Mouse (Mus musculus) midbrain, postnatal 0 days (tissue): ENCODE results near the gene Aatf. TPM values are rescaled to one million over a fixed set of nuclear protein-coding genes. Genes with fewer than 3 reads are reported as not detected.

Source experiments
- ATAC-seq: fragments of 200-750 bp; cut with Nextera tagmentation; 2 replicates; pipeline ENCODE4 v1.8.0; 2017; ENCODE audit warnings: moderate number of reproducible peaks, mild to moderate bottlenecking, moderate TSS enrichment, moderate library complexity; ENCODE audit not compliant: low FRiP score
- DNase-seq: peaks from one replicate; pipeline ENCODE4 v3.0.0-alpha.2; 2015; ENCODE audit warnings: low spot score
- H3K27ac ChIP-seq: fragments of 300-500 bp; sonication (generic); 2 replicates; pipeline ENCODE4 v1.5.1; 2014; ENCODE audit warnings: low read depth, mild to moderate bottlenecking, low read length, mixed read lengths
- H3K27me3 ChIP-seq: fragments of 300-500 bp; sonication (generic); 2 replicates; pipeline ENCODE4 v1.6.1; 2014; ENCODE audit warnings: low read length, control low read depth, mixed read lengths; ENCODE audit not compliant: insufficient read depth
- H3K36me3 ChIP-seq: fragments of 300-500 bp; sonication (generic); 2 replicates; pipeline ENCODE4 v1.6.1; 2014; ENCODE audit warnings: low read length, control low read depth, mixed read lengths; ENCODE audit not compliant: insufficient read depth
- H3K4me1 ChIP-seq: fragments of 300-500 bp; sonication (generic); 2 replicates; pipeline ENCODE4 v1.6.1; 2014; ENCODE audit warnings: mild to moderate bottlenecking, control low read depth, antibody characterized with exemption, low read length, mixed read lengths; ENCODE audit not compliant: insufficient read depth
- H3K4me2 ChIP-seq: fragments of 300-500 bp; sonication (generic); 2 replicates; pipeline ENCODE4 v1.6.1; 2014; ENCODE audit warnings: low read depth, mild to moderate bottlenecking, low read length, mixed read lengths; ENCODE audit not compliant: poor library complexity, severe bottlenecking
- H3K4me3 ChIP-seq: fragments of 300-500 bp; sonication (generic); 2 replicates; pipeline ENCODE4 v1.5.1; 2014; ENCODE audit warnings: low read depth, mild to moderate bottlenecking, low read length, moderate library complexity
- H3K9ac ChIP-seq: fragments of 300-500 bp; sonication (generic); replicated peaks from 2 replicates; pipeline ENCODE4 v1.6.1; 2014; ENCODE audit warnings: mild to moderate bottlenecking, low read length, moderate library complexity, mixed read lengths; ENCODE audit not compliant: poor library complexity, severe bottlenecking
- H3K9me3 ChIP-seq: fragments of 300-500 bp; sonication (generic); 2 replicates; pipeline ENCODE4 v1.6.1; 2016; ENCODE audit warnings: low read length, control low read depth
- CTCF ChIP-seq: IDR thresholded peaks from 2 replicates; pipeline ENCODE4 v1.5.1; 2016; ENCODE audit warnings: antibody characterized with exemption, mild to moderate bottlenecking
- WGBS: fragments of 180-500 bp; shearing (Covaris S2); extraction: QIAGEN DNeasy Blood & Tissue Kit; methylation state at CpG from one replicate; pipeline ENCODE4 v1.1.7; 2014; 5-methylcytosine and 5-hydroxymethylcytosine counted together
- polyA plus RNA-seq: library from polyadenylated mRNA; unstranded; fragments of >200 nt; fragmentation: Nextera tagmentation; extraction: Ambion mirVana; gene quantifications from 2 replicates; pipeline ENCODE4 v1.2.1, GENCODE M21; 2015
- total RNA-seq: library from RNA; depleted of rRNA; stranded (reverse); fragments of >200 nt; gene quantifications from 2 replicates; pipeline ENCODE4 v1.2.3, GENCODE M21; 2014

Aatf gene
- total and polyA plus RNA-seq, 2 experiments from 2014 or later = 27.3 to 39.2 TPM

DNA sequence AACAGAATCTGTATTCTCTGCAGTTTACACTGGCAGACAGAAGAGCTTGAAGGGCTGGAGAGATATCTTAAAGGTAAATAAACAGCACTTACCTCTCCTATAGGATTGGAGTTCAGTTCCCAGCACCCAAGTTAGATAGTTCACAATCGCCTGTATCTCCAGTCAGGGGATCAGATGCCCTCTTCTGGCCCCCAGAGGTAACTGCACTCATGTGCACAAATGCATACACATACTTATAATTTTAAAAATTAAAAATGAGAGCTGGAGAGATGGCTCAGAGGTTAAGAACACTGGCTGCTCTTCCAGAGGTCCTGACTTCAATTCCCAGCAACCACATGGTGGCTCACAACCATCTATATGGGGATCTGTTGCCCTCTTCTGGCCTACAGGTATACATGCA lies 9.0 kb downstream of the Aatf start:
- 100% methylated on average over 1 of the region's 1 CpGs for WGBS

DNA sequence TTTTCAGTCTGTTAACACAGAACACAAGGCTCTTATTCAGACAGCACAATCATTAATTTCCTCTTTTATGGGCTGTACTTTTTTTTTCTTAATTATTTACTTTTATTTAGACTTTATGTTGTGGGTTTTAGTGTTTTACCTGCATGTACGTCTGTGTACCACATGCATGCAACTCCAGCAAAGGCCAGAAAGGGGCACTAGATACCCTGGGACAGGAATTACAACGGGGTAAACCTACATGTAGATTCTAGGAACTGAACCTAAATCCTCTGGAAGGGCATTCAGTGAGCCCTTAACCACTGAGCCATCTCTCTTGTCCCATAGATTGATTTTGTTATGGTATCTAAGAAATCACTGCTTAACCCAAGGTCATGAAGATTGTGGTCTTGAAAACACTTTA lies 15.4 kb downstream of the Aatf start:
- no peak overlapping the region for H3K4me2 ChIP-seq
- 0 out of 2 replicates have a peak, but pooled peaks cover 3% of the 10 kb centered on the region for H3K36me3 ChIP-seq
- no peaks in the 10 kb centered on the region for H3K27me3 ChIP-seq
- H3K27ac ChIP-seq = no peak overlapping the region
- H3K9me3 ChIP-seq = no peaks in the 10 kb centered on the region
- no peak overlapping the region for H3K4me3 ChIP-seq
- 64% methylated on average over 2 of the region's 2 CpGs for WGBS
- DNase-seq (no peak), ATAC-seq (no peak)
- no peaks in the 10 kb centered on the region for H3K4me1 ChIP-seq
- H3K9ac ChIP-seq = no peak overlapping the region
- peak; percentile 55 for TF ChIP-seq CTCF

More for the DNA sequence above, 9.0 kb downstream of the Aatf start:
- Histone ChIP-seq H3K27ac (no peak overlapping the region), H3K9ac (no peak overlapping the region), H3K9me3 (no peaks in the 10 kb centered on the region), H3K36me3 (peaks cover 7% of the 10 kb centered on the region; the same call in 1 of the 2 replicates), H3K4me3 (no peak overlapping the region), H3K4me2 (no peak overlapping the region), H3K27me3 (no peaks in the 10 kb centered on the region), H3K4me1 (no peaks in the 10 kb centered on the region)
- DNase-seq = no peak
- ATAC-seq = no peak
- peak; percentile 15; the same call in 1 of the 2 replicates for TF ChIP-seq CTCF

- Histone ChIP-seq H3K9me3 (no peaks in the 10 kb centered on the region), H3K27ac (no peak overlapping the region), H3K27me3 (no peaks in the 10 kb centered on the region), H3K4me3 (no peak overlapping the region), H3K9ac (no peak overlapping the region), H3K4me2 (no peak overlapping the region), H3K36me3 (peaks cover 4% of the 10 kb centered on the region; the same call in 1 of the 2 replicates), H3K4me1 (no peaks in the 10 kb centered on the region)
- no peak for TF ChIP-seq CTCF
- no peak for ATAC-seq
- no peak for DNase-seq
These were observed 16.4 kb downstream of the Aatf start for GRCm38 (mm10) chr11:84496901-84497300.

- Histone ChIP-seq H3K4me3 (no peak overlapping the region), H3K4me2 (no peak overlapping the region), H3K9me3 (no peaks in the 10 kb centered on the region), H3K4me1 (no peaks in the 10 kb centered on the region), H3K9ac (no peak overlapping the region), H3K27ac (no peak overlapping the region), H3K36me3 (peaks cover 15% of the 10 kb centered on the region), H3K27me3 (no peaks in the 10 kb centered on the region)
- no peak for TF ChIP-seq CTCF
- DNase-seq = no peak
- 46% methylated on average over 4 of the region's 4 CpGs for WGBS
- ATAC-seq = no peak
These were observed 17.5 kb downstream of the Aatf start for GRCm38 (mm10) chr11:84495774-84496173.

DNA sequence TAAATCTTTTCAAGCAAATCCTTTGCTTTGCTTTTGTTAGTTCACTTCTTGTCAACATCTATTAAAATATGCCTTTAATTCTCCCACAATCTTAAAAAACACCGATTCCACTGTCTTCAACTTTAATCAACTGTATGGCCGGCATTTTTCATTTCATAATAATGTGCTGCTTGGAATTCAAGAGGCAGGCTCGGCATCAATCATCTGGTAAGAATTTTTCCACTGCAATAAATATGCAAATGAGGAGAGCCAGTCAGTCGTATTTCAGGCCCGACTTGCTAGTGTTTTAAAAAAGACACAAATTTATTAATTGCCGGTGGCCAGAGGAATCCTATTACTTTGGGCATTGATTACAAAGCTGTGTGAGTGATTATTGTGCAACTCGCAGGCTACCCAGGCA lies 31.7 kb downstream of the Aatf start:
- Histone ChIP-seq H3K4me2 (no peak overlapping the region), H3K4me3 (no peak overlapping the region), H3K4me1 (no peaks in the 10 kb centered on the region), H3K27ac (no peak overlapping the region), H3K9me3 (no peaks in the 10 kb centered on the region), H3K36me3 (no peaks in the 10 kb centered on the region), H3K27me3 (no peaks in the 10 kb centered on the region), H3K9ac (no peak overlapping the region)
- no peak for ATAC-seq
- TF ChIP-seq CTCF = no peak
- peak; percentile 48 for DNase-seq
- WGBS = 20% methylated on average over 7 of the region's 7 CpGs

- Histone ChIP-seq H3K36me3 (no peaks in the 10 kb centered on the region), H3K9me3 (no peaks in the 10 kb centered on the region), H3K27me3 (no peaks in the 10 kb centered on the region), H3K4me3 (no peak overlapping the region), H3K27ac (no peak overlapping the region), H3K9ac (no peak overlapping the region), H3K4me2 (no peak overlapping the region), H3K4me1 (no peaks in the 10 kb centered on the region)
- no peak for TF ChIP-seq CTCF
- WGBS = 43% methylated on average over 3 of the region's 3 CpGs
- no peak for ATAC-seq
- DNase-seq = peak; percentile 6
These were observed 32.9 kb downstream of the Aatf start for GRCm38 (mm10) chr11:84480451-84480850.
